Mouse (Mus musculus) embryonic fibroblast, embryonic 13.5 days (primary cell): ENCODE results near the gene Fmo5. TPM values are rescaled to one million over a fixed set of nuclear protein-coding genes. Genes with fewer than 3 reads are reported as not detected.

Experiments
- H3K27ac ChIP-seq: 2 replicates; pipeline ENCODE4 v1.5.1; 2012; ENCODE audit warnings: low read length, control low read depth, inconsistent platforms; ENCODE audit not compliant: insufficient read depth
- H3K4me1 ChIP-seq: 2 replicates; pipeline ENCODE4 v1.6.1; 2011; ENCODE audit warnings: low read length; ENCODE audit not compliant: control insufficient read depth, insufficient read depth
- H3K4me3 ChIP-seq: 2 replicates; pipeline ENCODE4 v1.5.1; 2011; ENCODE audit warnings: mild to moderate bottlenecking, control low read depth, low read length; ENCODE audit not compliant: insufficient read depth
- CTCF ChIP-seq: IDR thresholded peaks from 2 replicates; pipeline ENCODE4 v1.5.1; 2011; ENCODE audit warnings: mild to moderate bottlenecking, control low read depth, low read length, moderate library complexity, borderline replicate concordance; ENCODE audit not compliant: insufficient read depth
- POLR2A ChIP-seq: IDR thresholded peaks from 2 replicates; pipeline ENCODE4 v1.6.1; 2011; ENCODE audit warnings: low read depth, mild to moderate bottlenecking, control low read depth, low read length, moderate library complexity
- polyA plus RNA-seq: library from polyadenylated mRNA; stranded (reverse); fragments of >200 nt; gene quantifications from 2 replicates; pipeline ENCODE4 v1.2.4, GENCODE M21; 2011; ENCODE audit warnings: low read depth; ENCODE audit not compliant: missing spikeins, insufficient read length

Fmo5 gene
- polyA plus RNA-seq, 1 experiment: 2.3 TPM

GRCm38 (mm10) chr3:97629941-97630340, 1.3 kb downstream of the Fmo5 start:
- TF ChIP-seq POLR2A (no peak), CTCF (no peak)
- Histone ChIP-seq H3K27ac (no peak overlapping the region), H3K4me1 (peaks cover 5% of the 10 kb centered on the region), H3K4me3 (no peak overlapping the region)

DNA sequence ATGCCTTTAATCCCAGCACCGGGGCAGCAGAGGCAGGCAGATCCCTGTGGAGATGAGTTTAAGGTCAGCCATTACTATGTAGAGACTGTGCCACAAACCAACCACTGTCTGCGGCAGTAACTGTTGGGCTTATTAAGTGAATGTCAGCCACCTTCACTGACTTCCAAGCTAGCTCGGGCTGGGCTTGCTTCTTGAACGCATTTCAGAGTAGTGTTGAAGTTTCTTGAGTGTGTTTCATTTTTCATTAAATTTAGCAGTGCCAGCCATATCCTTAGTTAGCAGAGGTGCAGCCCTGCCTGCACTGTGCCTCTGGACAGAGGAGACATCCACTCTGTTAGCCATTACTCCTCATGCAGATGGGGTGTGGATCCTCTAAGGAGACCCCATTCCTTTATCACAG, 2.1 kb downstream of the Fmo5 start:
- Histone ChIP-seq H3K4me1 (peaks cover 5% of the 10 kb centered on the region), H3K27ac (no peak overlapping the region), H3K4me3 (no peak overlapping the region)
- no peak for TF ChIP-seq POLR2A
- no peak for TF ChIP-seq CTCF

DNA sequence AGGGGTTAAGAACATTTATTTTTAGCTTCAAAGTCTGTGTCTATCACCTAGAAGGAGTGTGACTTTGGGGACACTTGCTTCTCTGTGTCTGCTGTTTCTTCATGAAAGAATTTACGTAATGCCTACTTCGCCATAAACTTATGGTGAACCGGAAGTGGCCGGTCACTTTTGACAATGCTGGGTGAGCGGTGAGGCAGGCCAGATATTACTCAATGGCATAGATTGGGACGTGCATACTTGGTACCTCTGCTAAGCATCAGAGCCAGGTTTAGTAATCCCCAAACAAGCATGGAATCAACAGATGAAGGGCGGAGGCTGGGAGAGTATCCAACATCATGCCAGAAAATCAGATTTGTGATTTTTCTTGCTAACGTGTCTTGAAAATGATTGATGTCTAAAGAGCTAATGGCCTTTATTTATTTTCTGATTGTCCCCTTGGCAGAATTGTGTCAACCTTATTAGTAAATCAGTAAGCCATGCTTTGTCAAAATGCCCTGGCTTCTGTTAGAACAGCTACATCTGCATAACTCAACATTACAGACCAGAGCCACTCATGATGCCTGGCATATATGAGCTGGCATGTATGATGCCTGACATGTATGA, 2.8 kb downstream of the Fmo5 start:
- H3K4me1 ChIP-seq: peaks cover 5% of the 10 kb centered on the region

DNA sequence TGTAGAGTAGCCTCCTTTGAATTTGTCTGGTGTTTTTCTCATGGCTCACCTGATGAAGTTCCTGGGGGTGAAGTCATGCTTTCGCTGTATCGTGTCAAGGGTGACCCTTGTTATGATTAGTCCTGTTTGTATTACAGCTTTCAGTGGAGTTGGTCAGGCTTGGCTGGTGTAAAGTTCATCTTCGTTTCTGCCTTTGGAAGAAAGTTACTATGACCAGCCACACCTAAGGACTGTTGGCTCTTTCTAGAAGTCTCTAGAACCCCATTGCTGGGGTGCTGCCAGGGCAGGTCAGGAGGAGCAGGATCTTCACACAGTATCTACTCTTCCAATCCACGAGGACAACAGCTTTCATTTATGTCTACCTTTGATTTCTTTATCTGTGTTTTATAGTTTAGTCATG, 4.9 kb downstream of the Fmo5 start:
- TF ChIP-seq CTCF (no peak), POLR2A (no peak)
- H3K4me3 ChIP-seq: no peak overlapping the region

More for the DNA sequence above, 2.8 kb downstream of the Fmo5 start:
- no peak for TF ChIP-seq POLR2A
- no peak for TF ChIP-seq CTCF
- Histone ChIP-seq H3K27ac (no peak overlapping the region), H3K4me3 (no peak overlapping the region)

DNA sequence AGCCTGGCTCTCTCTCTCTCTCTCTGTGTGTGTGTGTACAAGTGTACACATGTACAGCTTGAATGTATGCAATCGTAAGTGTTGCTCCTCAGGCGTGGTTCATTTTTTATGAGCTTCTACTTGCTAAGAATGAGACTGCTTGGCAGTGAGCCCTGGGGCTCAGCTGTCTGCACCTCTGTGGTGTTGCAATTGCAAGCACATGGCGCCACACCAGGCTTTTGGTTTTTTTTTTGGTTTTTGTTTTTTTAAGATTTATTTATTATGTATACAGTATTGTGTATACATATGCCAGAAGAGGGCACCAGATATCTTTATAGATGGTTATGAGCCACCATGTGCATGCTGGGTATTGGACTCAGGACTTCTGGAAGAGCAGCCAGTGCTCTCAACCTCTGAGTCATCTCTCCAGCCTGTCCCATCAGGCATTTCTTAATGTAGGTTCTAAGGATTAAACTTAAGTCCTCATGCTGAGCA, 5.7 kb downstream of the Fmo5 start:
- H3K4me1 ChIP-seq: peaks cover 5% of the 10 kb centered on the region
- TF ChIP-seq POLR2A: no peak
- TF ChIP-seq CTCF: no peak
- H3K27ac ChIP-seq: no peak overlapping the region
- no peak overlapping the region for H3K4me3 ChIP-seq

More for the DNA sequence above, 4.9 kb downstream of the Fmo5 start:
- Histone ChIP-seq H3K4me1 (peaks cover 5% of the 10 kb centered on the region), H3K27ac (no peak overlapping the region)

- Histone ChIP-seq H3K27ac (no peak overlapping the region), H3K4me1 (no peaks in the 10 kb centered on the region), H3K4me3 (no peak overlapping the region)
- TF ChIP-seq POLR2A: no peak
Observed at GRCm38 (mm10) chr3:97641396-97641795, 12.8 kb downstream of the Fmo5 start.

- Histone ChIP-seq H3K4me3 (no peak overlapping the region), H3K4me1 (no peaks in the 10 kb centered on the region), H3K27ac (no peak overlapping the region)
- no peak for TF ChIP-seq CTCF
- TF ChIP-seq POLR2A: no peak
Observed at GRCm38 (mm10) chr3:97642001-97642400, 13.4 kb downstream of the Fmo5 start.

GRCm38 (mm10) chr3:97648518-97648917, 19.9 kb downstream of the Fmo5 start:
- TF ChIP-seq POLR2A (no peak), CTCF (no peak)
- no peaks in the 10 kb centered on the region for H3K4me1 ChIP-seq

DNA sequence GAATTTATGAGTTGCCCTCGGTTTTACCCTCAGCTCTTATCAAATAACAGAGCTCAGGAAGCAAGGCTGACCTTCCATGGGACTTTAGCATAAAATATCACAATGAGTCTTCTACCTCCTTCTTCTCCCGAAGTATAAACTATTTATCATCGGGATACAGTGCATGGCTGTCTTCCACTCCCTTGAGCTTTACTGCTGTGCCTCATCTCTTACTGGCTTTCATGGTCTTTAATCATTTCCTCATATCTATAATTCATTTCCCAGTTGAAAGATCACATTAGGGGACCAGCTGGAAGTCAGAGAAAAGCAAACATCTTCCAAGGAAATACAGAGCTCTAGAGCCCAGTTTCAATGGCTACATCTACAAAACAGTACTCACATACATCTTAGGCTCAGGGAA, 20.4 kb downstream of the Fmo5 start:
- H3K4me1 ChIP-seq: no peaks in the 10 kb centered on the region
- TF ChIP-seq CTCF: no peak
- no peak for TF ChIP-seq POLR2A
- no peak overlapping the region for H3K27ac ChIP-seq
- H3K4me3 ChIP-seq: no peak overlapping the region

More at GRCm38 (mm10) chr3:97648518-97648917, 19.9 kb downstream of the Fmo5 start:
- Histone ChIP-seq H3K27ac (no peak overlapping the region), H3K4me3 (no peak overlapping the region)

GRCm38 (mm10) chr3:97649469-97649868, 20.9 kb downstream of the Fmo5 start:
- Histone ChIP-seq H3K4me1 (no peaks in the 10 kb centered on the region), H3K4me3 (no peak overlapping the region), H3K27ac (no peak overlapping the region)
- TF ChIP-seq POLR2A: no peak
- TF ChIP-seq CTCF: no peak
